Mouse (Mus musculus) left cerebral cortex, postnatal 25 days (tissue): ENCODE measurements at regions not wholly inside any gene's neighbourhood (a gene's known extent, or its start where the extent isn't known, plus 50 kb on each side); places are given as distances from the start of the nearest gene placed in this dataset.

Experiments used
- DNase-seq, 2 experiments: peaks; one replicate each; pipeline ENCODE4 v3.0.0; 2022; ENCODE audit warnings: low spot score in 2 of 2, mixed read lengths in 1 of 2
- intact Hi-C: fragments of 180-260 bp; cut with DNase I; formaldehyde crosslinking; loops from one replicate; pipeline ENCODE4 v1.15.1; 2025

GRCm38 (mm10) chr1:3900354-3900753, 907.3 kb upstream of the Gm37988 start:
- intact Hi-C loops = no loop called here
- DNase-seq = peak in 1 of 2 experiments; percentile 68

- DNase-seq = peak in 1 of 2 experiments; percentile 50
- intact Hi-C loops = no loop called here
These were observed 904.3 kb upstream of the Gm37988 start for GRCm38 (mm10) chr1:3903432-3903831.

- no peak for DNase-seq
- intact Hi-C loops = no loop called here
These were observed 895.2 kb upstream of the Gm37988 start for GRCm38 (mm10) chr1:3912499-3912898.

- intact Hi-C loops = no loop called here
- no peak for DNase-seq
These were observed 894.1 kb upstream of the Gm37988 start for GRCm38 (mm10) chr1:3913631-3914030.
